Mouse (Mus musculus) lung, adult 2 months (tissue): ENCODE results near the gene Ttc16.

Experiments used
- CTCF ChIP-seq: fragments of 200-500 bp; IDR thresholded peaks from 2 replicates; pipeline ENCODE4 v1.5.1; 2011; ENCODE audit warnings: mild to moderate bottlenecking, low read length, control low read depth; ENCODE audit not compliant: insufficient read depth
- POLR2A ChIP-seq: fragments of 200-500 bp; IDR thresholded peaks from 2 replicates; pipeline ENCODE4 v1.6.1; 2011; ENCODE audit warnings: low read depth, mild to moderate bottlenecking, control low read depth, low read length, borderline replicate concordance; ENCODE audit errors: extremely low read depth

GRCm38 (mm10) chr2:32722046-32722445 lies 53.4 kb downstream of the Ttc16 start:
- TF ChIP-seq POLR2A (no peak), CTCF (no peak)
